Mouse (Mus musculus): ENCODE measurements at regions not wholly inside any gene's neighbourhood (a gene's known extent, or its start where the extent isn't known, plus 50 kb on each side); places are given as distances from the start of the nearest gene placed in this dataset.
A peak's percentile ranks its signal among the peaks of the same experiment; 100 is the strongest.

DNA sequence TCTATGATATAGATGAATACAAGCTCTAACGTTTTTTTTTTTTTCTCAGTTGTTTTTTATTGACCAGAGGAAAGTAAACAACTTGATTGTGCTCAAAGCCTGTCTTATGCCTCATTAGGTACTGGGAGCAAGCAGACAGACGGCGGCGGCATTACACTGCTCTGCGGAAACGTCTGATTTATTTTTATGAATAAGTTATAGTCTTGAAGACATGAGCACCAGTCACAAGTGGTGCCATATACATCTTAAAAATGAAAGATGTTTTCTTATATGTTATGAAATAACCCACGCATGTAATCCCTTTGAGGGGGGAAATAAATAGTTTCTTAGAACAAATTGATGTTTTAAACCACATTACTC lies 177.1 kb downstream of the Nup35 start:
- 73% methylated on average over 7 of the region's 7 CpGs for WGBS

GRCm38 (mm10) chr2:80819268-80819667 lies 202.2 kb downstream of the Nup35 start:
- H3K4me2 ChIP-seq (ENCODE audit: low read length), result no peak overlapping the region
- no peaks in the 10 kb centered on the region for H3K9me3 ChIP-seq (replicated peaks; ENCODE audit: control insufficient read depth, low read length)
- H3K27ac ChIP-seq (ENCODE audit: low read depth, low read length), result no peak overlapping the region
- H3K27me3 ChIP-seq (replicated peaks; ENCODE audit: control insufficient read depth, insufficient read depth, low read length), result no peaks in the 10 kb centered on the region
- no peaks in the 10 kb centered on the region for H3K4me1 ChIP-seq (ENCODE audit: control insufficient read depth, insufficient read depth, low read length)
- DNase-seq (ENCODE audit: low spot score) (no peak), ATAC-seq (no peak)
- no peak overlapping the region for H3K9ac ChIP-seq (ENCODE audit: low read length)
- no peaks in the 10 kb centered on the region for H3K36me3 ChIP-seq (ENCODE audit: control insufficient read depth, insufficient read depth, low read length)
- 83% methylated on average over 2 of the region's 2 CpGs for WGBS
- no peak overlapping the region for H3K4me3 ChIP-seq (ENCODE audit: low read depth, low read length)

More for the DNA sequence above, 177.1 kb downstream of the Nup35 start:
- no peak overlapping the region for H3K9ac ChIP-seq (ENCODE audit: low read length)
- H3K9me3 ChIP-seq (replicated peaks; ENCODE audit: control insufficient read depth, low read length), result no peaks in the 10 kb centered on the region
- no peaks in the 10 kb centered on the region for H3K36me3 ChIP-seq (ENCODE audit: control insufficient read depth, insufficient read depth, low read length)
- no peaks in the 10 kb centered on the region for H3K4me1 ChIP-seq (ENCODE audit: control insufficient read depth, insufficient read depth, low read length)
- H3K4me3 ChIP-seq (ENCODE audit: low read depth, low read length), result no peak overlapping the region
- DNase-seq (ENCODE audit: low spot score) (no peak), ATAC-seq (no peak)
- no peaks in the 10 kb centered on the region for H3K27me3 ChIP-seq (replicated peaks; ENCODE audit: control insufficient read depth, insufficient read depth, low read length)
- H3K4me2 ChIP-seq (ENCODE audit: low read length), result no peak overlapping the region
- no peak overlapping the region for H3K27ac ChIP-seq (ENCODE audit: low read depth, low read length)

DNA sequence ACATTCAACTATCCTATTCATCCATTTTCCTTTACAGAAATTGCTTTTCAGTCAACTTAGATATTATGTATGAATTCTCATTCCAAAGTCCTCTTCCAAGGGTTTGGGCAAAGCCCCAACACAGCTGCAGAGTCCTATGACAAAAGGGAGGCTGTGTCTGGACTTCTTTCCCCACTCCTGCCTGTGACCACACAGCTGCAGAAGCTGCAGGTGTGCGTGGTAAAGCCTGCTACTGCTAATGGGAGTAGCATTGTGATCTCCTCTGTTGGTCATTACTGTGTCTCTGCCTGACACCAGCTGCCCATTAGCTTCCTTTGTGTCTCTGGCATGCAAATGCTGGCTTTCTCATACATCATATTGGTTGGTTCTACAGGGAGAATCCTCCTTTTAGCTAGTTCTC lies 234.0 kb downstream of the Nup35 start:
- H3K4me2 ChIP-seq (ENCODE audit: low read length), result no peak overlapping the region
- no peaks in the 10 kb centered on the region for H3K4me1 ChIP-seq (ENCODE audit: control insufficient read depth, insufficient read depth, low read length)
- peak; percentile 42; the same call in 1 of the 2 replicates for ATAC-seq
- H3K36me3 ChIP-seq (ENCODE audit: control insufficient read depth, insufficient read depth, low read length), result no peaks in the 10 kb centered on the region
- no peak overlapping the region for H3K27ac ChIP-seq (ENCODE audit: low read depth, low read length)
- H3K4me3 ChIP-seq (ENCODE audit: low read depth, low read length), result no peak overlapping the region
- WGBS, result 13% methylated on average over 1 of the region's 1 CpGs
- peak; percentile 29 for DNase-seq (ENCODE audit: low spot score)
- no peak overlapping the region for H3K9ac ChIP-seq (ENCODE audit: low read length)
- no peaks in the 10 kb centered on the region for H3K27me3 ChIP-seq (replicated peaks; ENCODE audit: control insufficient read depth, insufficient read depth, low read length)
- no peaks in the 10 kb centered on the region for H3K9me3 ChIP-seq (replicated peaks; ENCODE audit: control insufficient read depth, low read length)

- no peak for ATAC-seq
- 84% methylated on average over 4 of the region's 4 CpGs for WGBS
- Histone ChIP-seq H3K9ac (ENCODE audit: low read length) (no peak overlapping the region), H3K36me3 (ENCODE audit: control insufficient read depth, insufficient read depth, low read length) (no peaks in the 10 kb centered on the region), H3K4me3 (ENCODE audit: low read depth, low read length) (no peak overlapping the region), H3K4me2 (ENCODE audit: low read length) (no peak overlapping the region), H3K27ac (ENCODE audit: low read depth, low read length) (no peak overlapping the region), H3K27me3 (replicated peaks; ENCODE audit: control insufficient read depth, insufficient read depth, low read length) (no peaks in the 10 kb centered on the region), H3K9me3 (replicated peaks; ENCODE audit: control insufficient read depth, low read length) (no peaks in the 10 kb centered on the region), H3K4me1 (ENCODE audit: control insufficient read depth, insufficient read depth, low read length) (no peaks in the 10 kb centered on the region)
- DNase-seq (ENCODE audit: low spot score), result no peak
These were observed 238.2 kb downstream of the Nup35 start for GRCm38 (mm10) chr2:80855214-80855613.

DNA sequence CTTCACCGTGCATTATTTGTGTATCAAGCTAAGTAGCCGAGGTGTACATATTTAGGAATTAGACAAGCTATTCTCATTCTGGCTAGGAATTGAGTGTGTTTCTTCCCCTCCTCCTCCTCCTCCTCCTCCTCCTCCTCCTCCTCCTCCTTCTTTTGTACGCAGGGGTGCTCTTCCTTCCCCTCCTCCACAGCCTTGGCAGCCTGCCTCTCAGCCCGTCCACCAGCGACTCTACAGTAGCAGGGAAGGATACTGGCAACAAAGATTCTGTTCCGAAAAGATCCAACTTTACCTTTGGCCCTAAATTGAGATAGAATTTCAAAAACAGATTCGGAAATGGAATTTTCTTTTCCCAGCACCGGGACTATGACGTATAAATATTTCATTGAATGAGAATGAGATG lies 253.0 kb downstream of the Nup35 start:
- Histone ChIP-seq H3K4me3 (ENCODE audit: low read depth, low read length) (no peak overlapping the region), H3K4me2 (ENCODE audit: low read length) (0 out of 2 replicates have a peak overlapping the region, but pooled peaks have one; percentile 5), H3K27me3 (replicated peaks; ENCODE audit: control insufficient read depth, insufficient read depth, low read length) (no peaks in the 10 kb centered on the region), H3K36me3 (ENCODE audit: control insufficient read depth, insufficient read depth, low read length) (no peaks in the 10 kb centered on the region), H3K27ac (ENCODE audit: low read depth, low read length) (no peak overlapping the region), H3K9ac (ENCODE audit: low read length) (no peak overlapping the region), H3K4me1 (ENCODE audit: control insufficient read depth, insufficient read depth, low read length) (no peaks in the 10 kb centered on the region), H3K9me3 (replicated peaks; ENCODE audit: control insufficient read depth, low read length) (no peaks in the 10 kb centered on the region)
- WGBS, result 73% methylated on average over 8 of the region's 9 CpGs
- DNase-seq (ENCODE audit: low spot score) (peak; percentile 8), ATAC-seq (no peak)

DNA sequence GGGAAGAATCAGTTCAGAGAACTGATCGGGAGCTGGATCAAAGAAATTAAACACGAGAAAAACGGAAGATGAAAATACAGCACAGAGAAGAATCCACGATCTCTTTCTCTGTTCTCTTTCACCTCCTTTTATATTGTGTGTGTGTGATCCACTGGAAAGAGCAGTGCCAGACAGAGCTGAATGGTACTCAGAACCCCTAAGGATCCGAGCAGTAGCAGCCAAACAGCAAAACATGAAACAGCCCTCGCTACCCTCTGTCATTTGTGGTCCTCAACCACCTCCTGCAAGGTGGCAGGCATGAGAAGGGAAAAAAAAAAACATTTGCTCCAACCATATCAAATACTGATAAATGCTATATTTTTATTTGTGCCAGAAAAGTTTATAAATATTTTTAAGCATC lies 253.4 kb downstream of the Nup35 start:
- no peaks in the 10 kb centered on the region for H3K36me3 ChIP-seq (ENCODE audit: control insufficient read depth, insufficient read depth, low read length)
- H3K9me3 ChIP-seq (replicated peaks; ENCODE audit: control insufficient read depth, low read length), result no peaks in the 10 kb centered on the region
- H3K4me1 ChIP-seq (ENCODE audit: control insufficient read depth, insufficient read depth, low read length), result no peaks in the 10 kb centered on the region
- no peak overlapping the region for H3K27ac ChIP-seq (ENCODE audit: low read depth, low read length)
- 0 out of 2 replicates have a peak overlapping the region, but pooled peaks have one; percentile 5 for H3K4me2 ChIP-seq (ENCODE audit: low read length)
- H3K4me3 ChIP-seq (ENCODE audit: low read depth, low read length), result no peak overlapping the region
- H3K9ac ChIP-seq (ENCODE audit: low read length), result no peak overlapping the region
- no peaks in the 10 kb centered on the region for H3K27me3 ChIP-seq (replicated peaks; ENCODE audit: control insufficient read depth, insufficient read depth, low read length)
- WGBS, result 63% methylated on average over 6 of the region's 6 CpGs
- ATAC-seq (no peak), DNase-seq (ENCODE audit: low spot score) (no peak)

DNA sequence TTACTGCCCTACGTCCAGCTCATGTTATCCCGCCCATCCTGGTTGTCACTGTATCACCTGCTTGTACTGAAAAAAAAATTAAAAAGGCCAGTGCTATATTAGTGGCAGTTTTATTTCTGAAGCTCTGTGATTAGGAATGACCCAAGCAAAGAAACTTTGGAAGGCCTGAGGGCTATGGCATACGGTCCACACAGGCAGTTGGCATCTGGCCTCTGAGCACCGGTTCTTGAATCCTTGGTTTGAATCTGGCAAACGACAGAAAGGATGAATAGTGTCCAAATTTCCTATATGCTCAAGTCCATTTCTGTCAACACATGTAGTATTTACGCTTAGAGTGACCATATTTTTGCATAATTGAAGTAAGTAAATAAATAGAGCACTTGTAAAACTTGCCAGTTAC lies 254.3 kb downstream of the Nup35 start:
- Histone ChIP-seq H3K4me2 (ENCODE audit: low read length) (no peak overlapping the region), H3K4me3 (ENCODE audit: low read depth, low read length) (no peak overlapping the region), H3K9me3 (replicated peaks; ENCODE audit: control insufficient read depth, low read length) (no peaks in the 10 kb centered on the region), H3K9ac (ENCODE audit: low read length) (no peak overlapping the region), H3K27ac (ENCODE audit: low read depth, low read length) (no peak overlapping the region), H3K4me1 (ENCODE audit: control insufficient read depth, insufficient read depth, low read length) (no peaks in the 10 kb centered on the region), H3K27me3 (replicated peaks; ENCODE audit: control insufficient read depth, insufficient read depth, low read length) (no peaks in the 10 kb centered on the region), H3K36me3 (ENCODE audit: control insufficient read depth, insufficient read depth, low read length) (no peaks in the 10 kb centered on the region)
- ATAC-seq (no peak), DNase-seq (ENCODE audit: low spot score) (no peak)
- WGBS, result 88% methylated on average over 6 of the region's 6 CpGs

DNA sequence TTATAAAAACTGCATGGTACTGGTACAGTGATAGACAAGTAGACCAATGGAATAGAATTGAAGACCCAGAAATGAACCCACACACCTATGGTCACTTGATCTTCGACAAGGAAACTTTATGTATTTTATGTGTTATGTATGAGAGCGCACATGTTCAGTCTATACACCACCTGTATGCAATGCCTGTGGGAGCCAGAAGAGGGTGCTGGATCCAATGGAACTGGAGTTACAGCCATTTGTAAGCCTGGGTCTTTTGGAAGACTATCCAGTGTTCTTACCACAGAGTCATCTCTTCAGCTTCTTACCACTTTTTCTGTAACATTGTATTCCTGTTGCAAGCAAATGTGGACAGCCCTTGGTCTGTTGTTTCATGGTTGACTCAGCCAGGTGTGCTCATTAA lies 261.4 kb downstream of the Nup35 start:
- Histone ChIP-seq H3K27ac (ENCODE audit: low read depth, low read length) (no peak overlapping the region), H3K9ac (ENCODE audit: low read length) (no peak overlapping the region), H3K4me1 (ENCODE audit: control insufficient read depth, insufficient read depth, low read length) (no peaks in the 10 kb centered on the region), H3K4me3 (ENCODE audit: low read depth, low read length) (no peak overlapping the region), H3K36me3 (ENCODE audit: control insufficient read depth, insufficient read depth, low read length) (no peaks in the 10 kb centered on the region), H3K4me2 (ENCODE audit: low read length) (no peak overlapping the region), H3K27me3 (replicated peaks; ENCODE audit: control insufficient read depth, insufficient read depth, low read length) (no peaks in the 10 kb centered on the region), H3K9me3 (replicated peaks; ENCODE audit: control insufficient read depth, low read length) (no peaks in the 10 kb centered on the region)
- WGBS, result 90% methylated on average over 2 of the region's 2 CpGs
- no peak for DNase-seq (ENCODE audit: low spot score)
- ATAC-seq, result no peak

DNA sequence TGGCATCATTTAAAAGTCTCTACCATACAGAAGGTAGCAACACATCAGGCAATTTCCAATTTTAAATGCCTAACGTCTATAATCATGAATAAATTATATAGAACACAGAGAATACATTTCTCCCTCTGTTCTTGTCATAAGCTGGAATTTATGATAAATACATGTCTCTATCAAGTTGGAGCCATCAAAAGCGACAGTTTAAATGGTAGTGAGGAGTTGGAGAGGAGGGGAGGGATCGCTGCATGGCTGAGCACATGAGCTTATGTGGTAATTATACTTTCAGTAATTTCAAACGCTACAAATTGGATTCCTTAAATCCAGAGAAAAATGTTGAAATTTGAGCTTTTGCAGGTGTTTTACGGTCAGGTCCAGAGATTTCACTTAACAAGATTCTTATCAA lies 267.2 kb downstream of the Nup35 start:
- no peaks in the 10 kb centered on the region for H3K9me3 ChIP-seq (replicated peaks; ENCODE audit: control insufficient read depth, low read length)
- no peak for DNase-seq (ENCODE audit: low spot score)
- no peak overlapping the region for H3K9ac ChIP-seq (ENCODE audit: low read length)
- no peaks in the 10 kb centered on the region for H3K36me3 ChIP-seq (ENCODE audit: control insufficient read depth, insufficient read depth, low read length)
- H3K27ac ChIP-seq (ENCODE audit: low read depth, low read length), result no peak overlapping the region
- 84% methylated on average over 5 of the region's 5 CpGs for WGBS
- H3K27me3 ChIP-seq (replicated peaks; ENCODE audit: control insufficient read depth, insufficient read depth, low read length), result no peaks in the 10 kb centered on the region
- no peaks in the 10 kb centered on the region for H3K4me1 ChIP-seq (ENCODE audit: control insufficient read depth, insufficient read depth, low read length)
- H3K4me2 ChIP-seq (ENCODE audit: low read length), result no peak overlapping the region
- ATAC-seq, result no peak
- no peak overlapping the region for H3K4me3 ChIP-seq (ENCODE audit: low read depth, low read length)

Data from forebrain, embryonic 14.5 days (tissue).